Mouse (Mus musculus) spleen, adult 2 months (tissue): ENCODE data around the gene Ptpn1. TPM values are rescaled to one million over a fixed set of nuclear protein-coding genes. Genes with fewer than 3 reads are reported as not detected.

Source experiments
- DNase-seq, 2 experiments: peaks; one replicate each; pipeline versions ENCODE4 v3.0.0 to v3.0.0-alpha.2; 2012 to 2021; ENCODE audit warnings: low spot score in 2 of 2, low read depth in 1 of 2
- H3K27ac ChIP-seq: fragments of 200-500 bp; 2 replicates; pipeline ENCODE4 v1.5.1; 2012; ENCODE audit warnings: low read length, inconsistent platforms; ENCODE audit not compliant: insufficient read depth
- H3K27me3 ChIP-seq: fragments of 200-500 bp; 2 replicates; pipeline ENCODE4 v1.6.1; 2012; ENCODE audit warnings: mild to moderate bottlenecking, moderate library complexity, low read length, inconsistent platforms; ENCODE audit not compliant: control insufficient read depth, insufficient read depth
- H3K36me3 ChIP-seq: fragments of 200-500 bp; 2 replicates; pipeline ENCODE4 v1.6.1; 2012; ENCODE audit warnings: mild to moderate bottlenecking, low read length, inconsistent platforms; ENCODE audit not compliant: control insufficient read depth, insufficient read depth
- H3K4me1 ChIP-seq: fragments of 200-500 bp; 2 replicates; pipeline ENCODE4 v1.6.1; 2011; ENCODE audit warnings: inconsistent platforms; ENCODE audit not compliant: control insufficient read depth, insufficient read depth, insufficient read length
- H3K4me3 ChIP-seq: fragments of 200-500 bp; 2 replicates; pipeline ENCODE4 v1.5.1; 2011; ENCODE audit warnings: mild to moderate bottlenecking, inconsistent platforms; ENCODE audit not compliant: insufficient read depth, insufficient read length; ENCODE audit errors: extremely low read depth
- CTCF ChIP-seq: fragments of 200-500 bp; IDR thresholded peaks from 2 replicates; pipeline ENCODE4 v1.5.1; 2011; ENCODE audit warnings: mild to moderate bottlenecking, inconsistent platforms; ENCODE audit not compliant: insufficient read depth, insufficient read length, insufficient replicate concordance; ENCODE audit errors: extremely low read depth
- POLR2A ChIP-seq: fragments of 200-500 bp; IDR thresholded peaks from 2 replicates; pipeline ENCODE4 v1.6.1; 2011; ENCODE audit warnings: low read depth, low read length, inconsistent platforms
- WGBS: fragments of 180-500 bp; shearing (Covaris S2); methylation state at CpG from one replicate; pipeline ENCODE4 v1.1.7; 2018; 5-methylcytosine and 5-hydroxymethylcytosine counted together
- polyA plus RNA-seq: library from polyadenylated mRNA; depleted of rRNA; stranded (reverse); fragments of >200 nt; gene quantifications from 2 replicates; pipeline ENCODE4 v1.2.3, GENCODE M21; 2012

The Ptpn1 gene
- polyA plus RNA-seq, 1 experiment, result 83.8 TPM

- no peak for TF ChIP-seq CTCF
- TF ChIP-seq POLR2A, result no peak
- Histone ChIP-seq H3K27me3 (no peaks in the 10 kb centered on the region), H3K27ac (peak overlapping the region; percentile 98), H3K4me3 (no peak overlapping the region), H3K36me3 (peaks cover 5% of the 10 kb centered on the region), H3K4me1 (peaks cover 55% of the 10 kb centered on the region; the same call in 1 of the 2 replicates)
- WGBS, result 3% methylated on average over 4 of the region's 4 CpGs
- peak; percentile 46 to 64 for DNase-seq
Measured at GRCm38 (mm10) chr2:167958843-167959242, 27.0 kb downstream of the Ptpn1 start.

- Histone ChIP-seq H3K27me3 (no peaks in the 10 kb centered on the region), H3K36me3 (peaks cover 11% of the 10 kb centered on the region), H3K4me1 (peaks cover 55% of the 10 kb centered on the region; the same call in 1 of the 2 replicates), H3K4me3 (peak overlapping the region; percentile 12; the same call in 1 of the 2 replicates), H3K27ac (peak overlapping the region; percentile 98)
- peak; percentile 39 to 68 for DNase-seq
- WGBS, result 13% methylated on average over 4 of the region's 4 CpGs
- TF ChIP-seq POLR2A, result no peak
- TF ChIP-seq CTCF, result no peak
Measured at GRCm38 (mm10) chr2:167959384-167959911, 27.6 kb downstream of the Ptpn1 start.

- H3K4me3 ChIP-seq, result no peak overlapping the region
- peak in 1 of 2 experiments; percentile 74 for DNase-seq
- peaks cover 50% of the 10 kb centered on the region; the same call in 1 of the 2 replicates for H3K4me1 ChIP-seq
- H3K27me3 ChIP-seq, result no peaks in the 10 kb centered on the region
- WGBS, result 7% methylated on average over 7 of the region's 7 CpGs
- peaks cover 14% of the 10 kb centered on the region for H3K36me3 ChIP-seq
- peak overlapping the region; percentile 98 for H3K27ac ChIP-seq
- TF ChIP-seq CTCF (no peak), POLR2A (no peak)
Measured at GRCm38 (mm10) chr2:167959996-167960395, 28.1 kb downstream of the Ptpn1 start.

- Histone ChIP-seq H3K4me3 (no peak overlapping the region), H3K36me3 (peaks cover 20% of the 10 kb centered on the region), H3K27ac (peak overlapping the region; percentile 98), H3K4me1 (peaks cover 46% of the 10 kb centered on the region; the same call in 1 of the 2 replicates), H3K27me3 (no peaks in the 10 kb centered on the region)
- 86% methylated on average over 8 of the region's 8 CpGs for WGBS
- TF ChIP-seq POLR2A, result no peak
- TF ChIP-seq CTCF, result no peak
- no peak for DNase-seq
Measured at GRCm38 (mm10) chr2:167960584-167960983, 28.7 kb downstream of the Ptpn1 start.

- Histone ChIP-seq H3K27ac (no peak overlapping the region), H3K36me3 (peaks cover 31% of the 10 kb centered on the region), H3K27me3 (no peaks in the 10 kb centered on the region), H3K4me3 (no peak overlapping the region), H3K4me1 (peaks cover 35% of the 10 kb centered on the region; the same call in 1 of the 2 replicates)
- 82% methylated on average over 6 of the region's 6 CpGs for WGBS
- no peak for TF ChIP-seq CTCF
- no peak for TF ChIP-seq POLR2A
- no peak for DNase-seq
Measured at GRCm38 (mm10) chr2:167962347-167962746, 30.5 kb downstream of the Ptpn1 start.

GRCm38 (mm10) chr2:167963176-167963575 lies 31.3 kb downstream of the Ptpn1 start:
- DNase-seq, result no peak
- no peak overlapping the region for H3K27ac ChIP-seq
- TF ChIP-seq POLR2A (no peak), CTCF (no peak)
- H3K27me3 ChIP-seq, result no peaks in the 10 kb centered on the region
- no peak overlapping the region for H3K4me3 ChIP-seq
- H3K36me3 ChIP-seq, result peaks cover 34% of the 10 kb centered on the region
- 95% methylated on average over 4 of the region's 4 CpGs for WGBS
- H3K4me1 ChIP-seq, result peaks cover 30% of the 10 kb centered on the region; the same call in 1 of the 2 replicates

- WGBS, result 81% methylated on average over 9 of the region's 9 CpGs
- TF ChIP-seq POLR2A, result no peak
- no peak for TF ChIP-seq CTCF
- Histone ChIP-seq H3K4me1 (peaks cover 26% of the 10 kb centered on the region; the same call in 1 of the 2 replicates), H3K27ac (no peak overlapping the region), H3K4me3 (no peak overlapping the region), H3K36me3 (peaks cover 40% of the 10 kb centered on the region), H3K27me3 (no peaks in the 10 kb centered on the region)
- DNase-seq, result no peak
Measured at GRCm38 (mm10) chr2:167963778-167964300, 32.0 kb downstream of the Ptpn1 start.
